Mouse (Mus musculus) hindbrain, embryonic 16.5 days (tissue): Measurements from ENCODE around the gene Idh1. TPM values are rescaled to one million over a fixed set of nuclear protein-coding genes. Genes with fewer than 3 reads are reported as not detected.
A peak's percentile ranks its signal among the peaks of the same experiment; 100 is the strongest.

Experiments used
- ATAC-seq: fragments of 200-750 bp; cut with Nextera tagmentation; 2 replicates; pipeline ENCODE4 v1.8.0; 2017; ENCODE audit warnings: moderate TSS enrichment, moderate library complexity
- H3K27ac ChIP-seq: fragments of 300-500 bp; sonication (generic); 2 replicates; pipeline ENCODE4 v1.5.1; 2014; ENCODE audit warnings: low read depth, mild to moderate bottlenecking, control low read depth, low read length, moderate library complexity
- H3K27me3 ChIP-seq: fragments of 300-500 bp; sonication (generic); replicated peaks from 2 replicates; pipeline ENCODE4 v1.6.1; 2014; ENCODE audit warnings: low read length; ENCODE audit not compliant: control insufficient read depth, insufficient read depth
- H3K36me3 ChIP-seq: fragments of 300-500 bp; sonication (generic); 2 replicates; pipeline ENCODE4 v1.6.1; 2014; ENCODE audit warnings: mild to moderate bottlenecking, low read length, moderate library complexity, mixed read lengths; ENCODE audit not compliant: control insufficient read depth, insufficient read depth
- H3K4me1 ChIP-seq: fragments of 300-500 bp; sonication (generic); 2 replicates; pipeline ENCODE4 v1.6.1; 2014; ENCODE audit warnings: low read depth, low read length; ENCODE audit not compliant: control insufficient read depth, insufficient read depth
- H3K4me2 ChIP-seq: fragments of 300-500 bp; sonication (generic); 2 replicates; pipeline ENCODE4 v1.6.1; 2014; ENCODE audit warnings: mild to moderate bottlenecking, low read length, control low read depth, moderate library complexity
- H3K4me3 ChIP-seq: fragments of 300-500 bp; sonication (generic); 2 replicates; pipeline ENCODE4 v1.5.1; 2014; ENCODE audit warnings: mild to moderate bottlenecking, low read length, control low read depth, moderate library complexity
- H3K9ac ChIP-seq: fragments of 300-500 bp; sonication (generic); 2 replicates; pipeline ENCODE4 v1.6.1; 2014; ENCODE audit warnings: low read depth, mild to moderate bottlenecking, control low read depth, low read length, moderate library complexity
- H3K9me3 ChIP-seq: fragments of 300-500 bp; sonication (generic); 2 replicates; pipeline ENCODE4 v1.6.1; 2014; ENCODE audit warnings: mild to moderate bottlenecking, low read length, moderate library complexity; ENCODE audit not compliant: control insufficient read depth
- WGBS: fragments of 180-500 bp; shearing (Covaris S2); extraction: QIAGEN DNeasy Blood & Tissue Kit; methylation state at CpG from one replicate; pipeline ENCODE4 v1.1.7; 2014; 5-methylcytosine and 5-hydroxymethylcytosine counted together
- polyA plus RNA-seq: library from polyadenylated mRNA; unstranded; fragments of >200 nt; fragmentation: Nextera tagmentation; extraction: Ambion mirVana; gene quantifications from 2 replicates; pipeline ENCODE4 v1.2.1, GENCODE M21; 2015

The Idh1 gene
- polyA plus RNA-seq, 1 experiment from 2014 or later: 497 TPM

- peak overlapping the region; percentile 34 for H3K4me2 ChIP-seq
- H3K36me3 ChIP-seq: no peaks in the 10 kb centered on the region
- no peaks in the 10 kb centered on the region for H3K27me3 ChIP-seq
- peak overlapping the region; percentile 0; the same call in 1 of the 2 replicates for H3K4me3 ChIP-seq
- no peak overlapping the region for H3K27ac ChIP-seq
- no peak for ATAC-seq
- H3K9ac ChIP-seq: no peak overlapping the region
- no peaks in the 10 kb centered on the region; the same call in 1 of the 2 replicates for H3K4me1 ChIP-seq
- WGBS: 50% methylated on average over 14 of the region's 14 CpGs
- H3K9me3 ChIP-seq: no peaks in the 10 kb centered on the region
These were observed 73.5 kb downstream of the Idh1 start for GRCm38 (mm10) chr1:65112807-65113196.

GRCm38 (mm10) chr1:65112031-65112806 is 74.1 kb downstream of the Idh1 start:
- Histone ChIP-seq H3K4me1 (no peaks in the 10 kb centered on the region; the same call in 1 of the 2 replicates), H3K9me3 (no peaks in the 10 kb centered on the region), H3K36me3 (no peaks in the 10 kb centered on the region), H3K4me2 (peak overlapping the region; percentile 34), H3K27ac (no peak overlapping the region), H3K27me3 (no peaks in the 10 kb centered on the region), H3K9ac (no peak overlapping the region), H3K4me3 (peak overlapping the region; percentile 0)
- 13% methylated on average over 8 of the region's 8 CpGs for WGBS
- peak; percentile 75; the same call in 1 of the 2 replicates for ATAC-seq

GRCm38 (mm10) chr1:65109756-65110435 is 76.4 kb downstream of the Idh1 start:
- Histone ChIP-seq H3K4me3 (no peak overlapping the region), H3K9ac (no peak overlapping the region), H3K36me3 (no peaks in the 10 kb centered on the region), H3K9me3 (no peaks in the 10 kb centered on the region), H3K4me1 (no peaks in the 10 kb centered on the region; the same call in 1 of the 2 replicates), H3K27ac (no peak overlapping the region), H3K4me2 (no peak overlapping the region), H3K27me3 (no peaks in the 10 kb centered on the region)
- WGBS: 81% methylated on average over 25 of the region's 25 CpGs
- no peak for ATAC-seq

- no peak overlapping the region for H3K9ac ChIP-seq
- no peaks in the 10 kb centered on the region for H3K36me3 ChIP-seq
- no peaks in the 10 kb centered on the region for H3K9me3 ChIP-seq
- H3K27ac ChIP-seq: no peak overlapping the region
- no peaks in the 10 kb centered on the region for H3K27me3 ChIP-seq
- no peak for ATAC-seq
- WGBS: 95% methylated on average over 8 of the region's 8 CpGs
- no peak overlapping the region for H3K4me2 ChIP-seq
- no peak overlapping the region for H3K4me3 ChIP-seq
- H3K4me1 ChIP-seq: no peaks in the 10 kb centered on the region; the same call in 1 of the 2 replicates
These were observed 77.1 kb downstream of the Idh1 start for GRCm38 (mm10) chr1:65109196-65109595.

Other genes with a start within 250 kb of the Idh1 start
- 8.7 and 9.4 TPM in 2 replicates for gene Plekhm3, start 229.7 kb downstream of the Idh1 start, polyA plus RNA-seq
- gene Akr1cl, start 153.7 kb downstream of the Idh1 start, polyA plus RNA-seq: not detected in 2 replicates
- gene Cryge, start 135.4 kb downstream of the Idh1 start, polyA plus RNA-seq: not detected in 2 replicates
- not detected in 2 replicates for gene Crygd, start 123.0 kb downstream of the Idh1 start, polyA plus RNA-seq
- gene Crygc, start 112.8 kb downstream of the Idh1 start, polyA plus RNA-seq: not detected in 2 replicates
- 0.26 and 0.41 TPM in 2 replicates for gene Crygb, start 104.2 kb downstream of the Idh1 start, polyA plus RNA-seq
- gene Cryga, start 83.1 kb downstream of the Idh1 start, polyA plus RNA-seq: 0.34 and 0.68 TPM in 2 replicates
- gene Gm28845, start 66.9 kb downstream of the Idh1 start, polyA plus RNA-seq: 0.27 and 0.99 TPM in 2 replicates
- 2.4 and 4.0 TPM in 2 replicates for gene D630023F18Rik, start 63.3 kb downstream of the Idh1 start, polyA plus RNA-seq
- gene Pikfyve, start 183 bp upstream of the Idh1 start, polyA plus RNA-seq: 9.5 and 10.4 TPM in 2 replicates
- 3.7 and 3.8 TPM in 2 replicates for gene Pth2r, start 95.6 kb upstream of the Idh1 start, polyA plus RNA-seq